Mouse (Mus musculus) lung, adult 2 months (tissue): ENCODE measurements around the gene Eef1akmt4.

ENCODE experiments used
- CTCF ChIP-seq: fragments of 200-500 bp; IDR thresholded peaks from 2 replicates; pipeline ENCODE4 v1.5.1; 2011; ENCODE audit warnings: mild to moderate bottlenecking, low read length, control low read depth; ENCODE audit not compliant: insufficient read depth
- POLR2A ChIP-seq: fragments of 200-500 bp; IDR thresholded peaks from 2 replicates; pipeline ENCODE4 v1.6.1; 2011; ENCODE audit warnings: low read depth, mild to moderate bottlenecking, control low read depth, low read length, borderline replicate concordance; ENCODE audit errors: extremely low read depth

DNA sequence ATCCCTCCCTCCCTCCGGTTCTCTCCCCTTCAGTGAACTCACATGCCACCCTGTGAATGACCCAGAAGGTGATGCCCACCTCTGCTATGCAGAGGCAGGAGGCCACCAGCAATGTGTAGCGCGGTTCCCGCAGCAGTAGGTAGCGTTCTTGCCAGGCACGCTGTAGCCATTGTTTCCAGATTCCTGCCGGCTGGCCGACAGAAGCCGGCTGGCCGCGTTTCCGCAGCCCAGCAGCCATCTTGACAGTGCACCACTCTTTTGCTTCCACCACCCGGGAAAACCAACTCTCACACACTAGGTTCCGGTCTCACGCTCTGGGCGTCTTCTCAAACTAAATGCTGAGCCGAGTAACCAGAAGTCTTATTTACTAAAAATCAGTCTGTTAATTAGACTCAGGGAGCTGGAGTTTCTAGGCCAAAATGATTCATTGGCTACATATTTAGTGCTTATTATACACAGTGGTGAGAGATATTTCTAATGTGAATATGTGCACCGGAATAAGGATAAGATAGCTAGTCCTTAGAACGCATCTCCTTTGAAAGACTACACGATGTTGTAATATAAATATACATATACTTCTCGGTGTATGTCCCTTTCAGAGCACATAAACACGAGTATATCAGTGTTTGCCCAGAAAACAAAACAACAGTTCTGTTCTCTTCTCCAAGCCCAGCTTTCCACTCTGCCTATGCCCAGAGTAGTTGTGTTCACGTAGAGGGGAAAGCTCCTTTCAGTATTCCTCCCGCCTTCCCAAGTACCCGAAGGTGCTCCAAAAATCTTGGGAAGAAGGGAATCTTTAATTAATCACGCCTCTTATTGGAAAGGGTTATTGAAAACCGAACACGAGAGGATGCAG is 664 bp upstream of the Eef1akmt4 start:
- TF ChIP-seq CTCF = no peak
- TF ChIP-seq POLR2A = peak; percentile 92
